Mouse (Mus musculus) ovary, postnatal 36 days (tissue): ENCODE results near the gene Dcbld2.
"Not testable (repeated sequence)": the region's sequence is repeated elsewhere in the genome, so short reads cannot be mapped to it uniquely, and the experiment has no call there.

ENCODE experiments used
- DNase-seq: peaks from one replicate; pipeline ENCODE4 v3.0.0; 2022; ENCODE audit warnings: low spot score, mixed read lengths

Dcbld2 gene

GRCm38 (mm10) chr16:58450648-58451047 is 42.4 kb downstream of the Dcbld2 start:
- DNase-seq, result no peak

DNA sequence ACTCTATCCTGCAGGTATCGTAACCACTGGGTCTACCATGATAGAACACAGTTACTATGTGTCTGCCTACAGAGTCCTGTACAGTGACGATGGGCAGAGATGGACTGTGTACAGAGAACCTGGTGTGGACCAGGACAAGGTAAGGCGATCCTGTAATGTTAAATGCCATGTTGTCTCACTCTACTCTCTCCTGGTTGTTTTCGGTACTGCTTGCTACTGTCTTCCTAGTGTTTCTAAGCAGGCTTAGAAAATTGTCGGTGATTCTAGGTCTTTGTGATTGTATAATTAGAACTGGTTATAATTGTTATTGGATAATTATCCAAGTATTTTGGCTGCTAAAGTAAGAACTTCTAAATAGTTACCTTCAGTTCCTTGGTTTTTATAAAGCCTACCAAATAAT is 43.4 kb downstream of the Dcbld2 start:
- DNase-seq, result no peak

DNA sequence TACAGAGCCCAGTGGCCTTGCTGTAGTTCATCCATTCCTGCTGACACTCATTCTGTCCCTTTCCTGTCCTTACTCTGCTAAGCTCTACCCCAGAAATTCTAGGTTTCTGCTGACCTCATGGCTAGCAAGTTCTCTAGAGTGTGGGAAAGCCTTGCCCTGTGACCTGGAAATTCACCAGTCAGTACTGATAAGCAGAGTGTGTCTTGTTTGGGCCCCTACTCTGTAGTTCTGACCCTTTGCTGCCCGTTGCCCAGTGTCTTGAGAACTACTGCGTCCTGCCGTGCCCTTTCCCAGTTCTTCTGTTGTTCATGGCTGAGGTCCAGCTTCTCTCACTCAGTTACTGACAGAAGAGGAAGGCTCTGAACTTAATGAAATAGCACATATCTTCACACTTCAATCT is 44.9 kb downstream of the Dcbld2 start:
- DNase-seq, result no peak

DNA sequence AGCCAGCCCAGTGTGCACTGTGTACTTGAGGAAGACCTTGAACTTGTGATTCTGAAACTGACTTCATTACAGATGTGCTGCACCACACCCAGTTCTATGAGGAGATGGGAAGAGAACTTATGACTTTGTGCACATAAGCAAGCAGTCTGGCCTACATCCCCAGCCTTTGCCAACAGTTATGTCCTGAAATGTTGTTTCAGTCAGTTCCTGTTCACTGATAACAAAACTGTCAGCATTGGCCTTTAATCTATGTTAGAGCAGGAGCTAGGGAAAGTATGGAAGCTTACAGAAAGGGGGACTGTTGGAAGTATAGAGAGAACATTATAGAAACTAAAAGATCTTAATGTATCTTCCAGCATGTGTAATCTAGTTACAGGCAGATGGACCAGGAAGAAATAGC is 45.6 kb downstream of the Dcbld2 start:
- no peak for DNase-seq

DNA sequence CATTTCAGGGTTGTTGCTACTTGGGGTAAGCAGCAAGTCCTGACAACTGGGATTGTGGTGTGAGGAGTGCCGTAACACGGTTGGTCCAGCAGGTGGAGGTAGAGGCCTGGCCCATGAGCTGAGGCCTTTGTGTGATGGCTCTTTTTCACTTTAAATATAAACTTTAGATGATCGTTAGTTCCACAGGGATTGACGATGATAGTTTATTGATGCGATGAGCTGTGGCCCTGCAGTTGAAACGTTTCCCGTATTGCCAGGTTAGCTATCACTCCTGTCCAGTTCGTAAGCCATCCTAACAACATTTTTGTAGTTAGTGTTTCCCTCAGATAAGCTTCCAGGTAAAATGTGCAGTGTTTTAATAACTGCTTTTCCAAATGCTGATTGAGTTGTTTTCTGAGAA is 46.4 kb downstream of the Dcbld2 start:
- peak; percentile 57 for DNase-seq

- no peak for DNase-seq
Measured at GRCm38 (mm10) chr16:58455118-58455517, 46.9 kb downstream of the Dcbld2 start.

- no peak for DNase-seq
Measured at GRCm38 (mm10) chr16:58456445-58456844, 48.2 kb downstream of the Dcbld2 start.

GRCm38 (mm10) chr16:58456991-58457390 is 48.7 kb downstream of the Dcbld2 start:
- DNase-seq, result no peak

GRCm38 (mm10) chr16:58459966-58460365 is 51.7 kb downstream of the Dcbld2 start:
- DNase-seq, result not testable (repeated sequence)

DNA sequence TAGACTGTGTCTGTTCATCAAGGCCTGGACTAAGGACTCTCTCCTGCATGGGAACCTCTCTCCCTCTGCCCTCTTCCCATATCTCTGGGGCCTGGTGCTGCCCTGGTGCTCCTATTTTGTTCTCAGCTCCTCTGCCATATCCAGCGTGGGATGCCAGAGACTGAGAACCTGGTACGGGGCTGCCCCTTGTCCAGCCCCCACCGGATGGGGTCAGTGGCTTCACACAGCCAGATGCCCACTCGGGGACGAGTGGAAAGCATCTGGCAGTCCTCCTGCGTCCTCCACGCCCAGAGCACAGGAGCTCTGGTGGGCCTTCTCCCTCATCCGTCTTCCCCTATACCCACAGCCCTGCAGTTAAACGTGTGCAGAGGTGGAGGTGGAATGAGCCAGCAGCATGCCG is 52.1 kb downstream of the Dcbld2 start:
- no peak for DNase-seq

DNA sequence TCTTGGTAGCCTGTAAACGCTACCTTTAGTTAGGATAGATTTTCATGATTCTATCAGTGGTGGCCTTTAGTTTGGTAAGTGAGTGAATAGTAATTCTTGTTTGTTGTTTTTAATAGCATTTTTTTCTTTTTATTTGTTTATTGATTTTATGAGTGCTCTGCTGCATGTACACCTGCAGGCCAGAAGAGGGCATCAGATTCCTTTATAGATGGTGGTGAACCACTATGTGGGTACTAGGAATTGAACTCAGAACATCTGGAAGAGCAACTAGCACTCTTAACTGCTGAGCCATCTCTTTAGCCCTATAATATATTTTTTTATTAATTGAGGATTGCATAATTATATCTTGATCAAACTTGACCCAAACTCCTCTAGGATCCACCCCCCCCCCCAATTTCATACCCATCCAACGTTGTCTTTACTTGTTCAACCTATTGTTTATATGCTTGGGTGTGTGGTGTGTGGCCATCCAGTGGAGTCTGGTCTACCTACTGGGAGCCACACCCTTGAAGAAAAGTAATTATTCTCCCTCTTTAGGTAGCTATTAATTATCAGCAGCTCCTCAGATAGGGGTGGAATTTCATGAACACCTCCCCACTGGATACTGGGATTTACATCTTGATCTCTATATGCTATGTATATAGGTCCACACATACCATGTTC is 53.7 kb downstream of the Dcbld2 start:
- DNase-seq, result no peak

DNA sequence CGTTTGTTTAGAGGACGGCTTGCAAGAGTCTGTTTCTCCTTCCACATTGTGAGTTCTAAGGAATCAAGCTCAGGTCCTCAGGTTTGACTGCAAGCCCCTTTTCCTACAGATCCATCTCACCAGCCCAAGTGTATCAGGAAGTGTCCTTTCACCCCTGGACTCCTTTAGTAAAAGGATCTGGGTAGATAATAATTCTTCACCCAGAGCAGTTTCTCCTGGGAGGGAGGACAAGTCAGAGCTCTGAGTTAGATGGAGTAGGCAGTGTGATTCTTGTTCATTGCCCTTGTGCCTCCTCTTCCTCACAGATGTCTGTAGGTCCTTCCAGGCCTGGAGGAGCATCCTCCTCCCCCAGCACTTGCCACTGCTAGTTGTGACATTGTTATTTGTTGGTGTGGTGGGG is 54.3 kb downstream of the Dcbld2 start:
- no peak for DNase-seq

GRCm38 (mm10) chr16:58464051-58464450 is 55.8 kb downstream of the Dcbld2 start:
- no peak for DNase-seq

- DNase-seq, result no peak
Measured at GRCm38 (mm10) chr16:58465412-58465811, 57.2 kb downstream of the Dcbld2 start.

- no peak for DNase-seq
Measured at GRCm38 (mm10) chr16:58470061-58470460, 61.8 kb downstream of the Dcbld2 start.

DNA sequence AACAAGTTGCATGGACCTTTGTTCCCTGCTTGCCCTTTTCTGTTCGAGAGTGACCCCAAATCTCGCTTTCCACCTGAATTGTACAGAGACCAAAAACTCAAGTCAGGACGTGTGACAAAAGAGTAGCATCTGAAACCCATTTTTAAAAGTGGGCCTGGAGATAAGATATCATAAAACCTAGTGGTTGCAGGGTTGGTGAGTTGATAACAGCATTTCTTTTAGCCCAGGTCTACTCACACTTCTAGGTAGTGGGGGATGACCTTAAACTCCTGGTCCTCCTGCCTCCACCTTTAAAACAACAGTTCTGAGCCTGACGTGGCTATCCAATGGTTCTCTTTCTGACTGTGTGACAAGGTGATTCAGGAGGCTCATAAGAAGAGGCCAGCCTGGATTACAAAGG is 62.6 kb downstream of the Dcbld2 start:
- no peak for DNase-seq

- no peak for DNase-seq
Measured at GRCm38 (mm10) chr16:58474875-58475274, 66.6 kb downstream of the Dcbld2 start.

DNA sequence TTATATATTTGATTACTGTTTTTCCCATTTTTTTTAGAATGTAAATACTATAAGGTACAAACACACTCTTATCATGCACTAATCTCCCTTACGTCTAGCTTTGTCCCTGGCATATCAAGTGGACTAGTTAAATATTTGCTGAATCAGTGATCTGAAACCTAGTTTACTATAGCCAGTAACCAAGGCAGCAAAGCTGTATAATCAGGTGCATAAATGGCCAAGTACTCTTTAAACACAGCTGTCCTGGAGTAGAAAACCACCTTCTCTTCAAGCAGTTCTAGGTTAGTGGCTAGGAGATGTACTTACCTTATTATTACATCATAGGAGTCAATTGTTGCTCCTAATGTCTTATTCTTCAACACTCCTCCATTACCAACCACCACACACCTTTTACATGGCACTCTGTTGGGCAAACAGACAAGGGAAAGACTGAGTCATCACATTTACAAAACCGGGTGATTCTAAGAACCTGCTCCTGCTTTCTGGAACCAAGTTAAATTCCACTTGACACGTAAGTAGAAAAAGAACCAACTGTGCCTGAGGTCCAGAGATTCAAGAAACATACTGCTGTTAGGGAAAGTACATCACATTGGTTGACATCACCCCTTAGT is 67.4 kb downstream of the Dcbld2 start:
- DNase-seq, result no peak

DNA sequence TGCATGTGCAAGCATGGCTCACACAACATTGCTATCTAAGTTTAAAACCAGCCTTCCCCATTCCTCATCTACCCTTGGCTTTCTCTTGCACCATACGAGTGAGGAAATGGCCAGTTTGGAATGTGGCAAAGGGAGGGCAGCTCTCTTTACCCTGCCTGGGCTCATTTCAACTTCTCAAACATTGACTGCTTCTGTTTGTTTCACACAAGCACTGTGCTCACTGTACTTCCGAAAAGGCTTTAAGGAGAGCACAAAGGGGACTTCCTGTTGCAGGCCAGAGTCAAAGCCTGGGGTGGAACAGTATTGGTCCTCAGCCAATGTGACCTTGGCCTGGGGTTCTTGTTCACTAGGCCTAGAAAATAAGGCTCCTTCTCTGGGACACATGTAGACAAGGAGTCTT is 68.1 kb downstream of the Dcbld2 start:
- DNase-seq, result no peak

- DNase-seq, result no peak
Measured at GRCm38 (mm10) chr16:58479898-58480448, 71.7 kb downstream of the Dcbld2 start.

- DNase-seq, result no peak
Measured at GRCm38 (mm10) chr16:58481219-58481905, 73.1 kb downstream of the Dcbld2 start.

DNA sequence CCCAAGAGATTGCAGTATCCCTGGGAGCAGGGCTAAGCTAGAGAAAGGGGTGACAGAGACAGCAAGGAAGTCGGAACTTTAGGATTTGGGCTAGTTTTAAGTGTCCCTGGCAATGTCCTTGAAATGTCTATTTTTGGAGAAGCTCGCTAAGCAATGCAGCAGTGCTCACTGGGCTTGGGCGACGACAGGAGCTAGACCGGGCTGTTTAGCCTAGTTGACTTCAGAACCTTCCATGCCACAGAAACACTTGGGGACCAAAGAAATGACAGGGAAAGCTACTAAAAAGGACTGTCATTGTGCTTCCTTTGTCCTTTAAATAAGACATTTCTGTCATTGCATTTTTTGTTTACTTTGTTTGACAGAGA is 73.6 kb downstream of the Dcbld2 start:
- DNase-seq, result no peak

- no peak for DNase-seq
Measured at GRCm38 (mm10) chr16:58482296-58482695, 74.1 kb downstream of the Dcbld2 start.
